Mouse (Mus musculus): ENCODE results near the gene Ifitm3.

DNA sequence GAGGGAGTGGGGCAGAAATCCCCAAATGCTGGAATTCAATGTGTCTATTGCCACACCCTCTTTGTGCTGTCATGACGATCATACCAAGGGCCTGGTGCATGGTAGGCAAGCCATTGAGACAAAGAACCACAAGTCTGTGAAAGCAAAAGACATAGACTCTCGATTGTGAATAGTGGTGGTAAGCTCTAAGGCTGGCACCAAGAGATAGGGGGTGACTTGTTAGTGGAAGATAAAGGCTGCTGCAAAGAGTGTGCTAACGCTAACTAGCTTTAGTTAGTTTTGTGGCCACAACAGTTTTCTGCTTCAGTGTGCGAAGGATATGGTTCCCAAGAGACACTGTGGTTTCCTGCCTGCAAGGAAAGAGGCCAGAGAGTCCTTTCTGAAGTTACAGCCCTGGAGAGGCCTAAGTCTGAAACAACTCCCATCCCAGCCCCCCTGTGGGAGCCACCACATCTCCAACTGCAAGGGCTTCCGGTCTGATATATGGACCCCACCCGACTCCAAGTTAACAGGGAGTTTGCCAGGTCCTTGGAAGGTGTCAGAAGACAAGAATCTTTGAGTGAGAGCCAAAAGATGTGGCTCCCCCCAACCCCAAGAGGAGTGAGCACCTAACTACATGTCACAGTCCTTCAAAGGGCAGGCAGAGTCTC, 36.5 kb upstream of the Ifitm3 start:
- TF ChIP-seq CHD2 (IDR thresholded peaks at IDR 0.05; ENCODE audit: low read depth, low read length) = no peak
- no peak for TF ChIP-seq ZNF384 (IDR thresholded peaks at IDR 0.05; ENCODE audit: low read depth, low read length)

Data from ES-E14 (cell line).